Mouse (Mus musculus): ENCODE data around the gene Atox1.

DNA sequence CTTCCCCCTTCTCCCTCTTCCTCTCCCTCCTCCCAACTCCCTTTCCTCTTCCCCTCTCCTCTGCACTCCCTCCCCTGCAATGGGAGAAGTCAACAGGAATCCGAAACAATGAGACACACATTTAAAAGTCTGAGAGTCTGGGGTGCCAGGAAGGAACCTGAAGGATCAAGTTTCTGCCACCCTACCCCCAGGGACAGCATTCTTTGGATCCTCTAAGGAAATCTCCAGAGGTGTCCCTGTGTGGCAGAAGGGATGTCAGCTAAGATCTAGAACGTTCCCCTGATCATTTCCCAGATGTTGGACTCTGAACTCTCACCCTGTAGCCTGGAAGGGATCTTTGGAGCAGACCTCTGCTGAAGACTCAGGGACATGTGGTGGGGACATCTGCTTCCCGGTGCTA, 50.5 kb downstream of the Atox1 start:
- no peak for TF ChIP-seq CTCF (IDR thresholded peaks at IDR 0.05; ENCODE audit: borderline replicate concordance, insufficient read depth, low read length)
- no peak for TF ChIP-seq POLR2A (IDR thresholded peaks at IDR 0.05; ENCODE audit: low read depth, low read length)

Data from embryonic fibroblast, embryonic 13.5 days (primary cell).